Mouse (Mus musculus) CD8-positive naive resting alpha-beta T cell, adult 57 days (primary cell): ENCODE results near the gene Btnl2. TPM values are rescaled to one million over a fixed set of nuclear protein-coding genes. Genes with fewer than 3 reads are reported as not detected.

Source experiments
- total RNA-seq: library from RNA; stranded (reverse); gene quantifications from one replicate; pipeline ENCODE4 v1.2.4, GENCODE M21; 2023

The Btnl2 gene
- total RNA-seq = 1.2 TPM

GRCm38 (mm10) chr17:34354539-34354938 is at the start of gene Btnl2:
Btnl2 (plus strand) TSS chr17:34354822.

GRCm38 (mm10) chr17:34305380-34306030 is 49.1 kb upstream of the Btnl2 start, which contains the start of gene H2-Eb1:
H2-Eb1 (plus strand) TSS chr17:34305867.

GRCm38 (mm10) chr17:34325436-34325835 is 29.2 kb upstream of the Btnl2 start, which contains the start of gene H2-Eb2:
H2-Eb2 (plus strand) TSS chr17:34325665.

GRCm38 (mm10) chr17:34376847-34377246 is 22.2 kb downstream of the Btnl2 start, which contains the start of gene Btnl1:
Btnl1 (plus strand) TSS chr17:34377132.

GRCm38 (mm10) chr17:34398711-34399393 is 44.2 kb downstream of the Btnl2 start, which contains the start of gene BC051142:
BC051142 (plus strand) TSS chr17:34398820.

Other genes starting within 250 kb of the Btnl2 start
- gene H2-DMa, start 235.3 kb upstream of the Btnl2 start, total RNA-seq = 62.7 TPM
- 368 TPM for gene Brd2, start 232.2 kb upstream of the Btnl2 start, total RNA-seq
- gene H2-DMb2, start 211.5 kb upstream of the Btnl2 start, total RNA-seq = 84.9 TPM
- 48.5 TPM for gene H2-DMb1, start 201.8 kb upstream of the Btnl2 start, total RNA-seq
- gene Tap1, start 167.3 kb upstream of the Btnl2 start, total RNA-seq = 168 TPM
- gene Psmb9, start 167.1 kb upstream of the Btnl2 start, total RNA-seq = 152 TPM
- gene Psmb8, start 157.1 kb upstream of the Btnl2 start, total RNA-seq = 252 TPM
- gene Tap2, start 151.3 kb upstream of the Btnl2 start, total RNA-seq = 150 TPM
- gene H2-Ob, start 115.9 kb upstream of the Btnl2 start, total RNA-seq = 104 TPM
- 338 TPM for gene H2-Ab1, start 97.1 kb upstream of the Btnl2 start, total RNA-seq
- gene H2-Aa, start 67.0 kb upstream of the Btnl2 start, total RNA-seq = 347 TPM
- gene H2-Eb1, start 49.0 kb upstream of the Btnl2 start, total RNA-seq = 266 TPM
- gene H2-Eb2, start 29.2 kb upstream of the Btnl2 start, total RNA-seq = 3.2 TPM
- gene Btnl1, start 22.3 kb downstream of the Btnl2 start, total RNA-seq = 0.40 TPM
- 0.95 TPM for gene BC051142, start 44.0 kb downstream of the Btnl2 start, total RNA-seq
- gene Btnl4, start 122.5 kb downstream of the Btnl2 start, total RNA-seq = not detected
- not detected for gene Btnl6, start 162.5 kb downstream of the Btnl2 start, total RNA-seq
- gene Notch4, start 209.4 kb downstream of the Btnl2 start, total RNA-seq = 0.67 TPM
- gene Gpsm3, start 235.0 kb downstream of the Btnl2 start, total RNA-seq = 188 TPM
- gene Pbx2, start 236.4 kb downstream of the Btnl2 start, total RNA-seq = 45.2 TPM
- gene Ager, start 243.0 kb downstream of the Btnl2 start, total RNA-seq = 4.8 TPM
- gene Rnf5, start 248.9 kb downstream of the Btnl2 start, total RNA-seq = 29.0 TPM
- 54.0 TPM for gene Agpat1, start 249.4 kb downstream of the Btnl2 start, total RNA-seq